Mouse (Mus musculus) MEL (cell line): ENCODE data around the gene Tmem116. TPM values are rescaled to one million over a fixed set of nuclear protein-coding genes. Genes with fewer than 3 reads are reported as not detected.
A peak's percentile ranks its signal among the peaks of the same experiment; 100 is the strongest.

Source experiments
- DNase-seq: peaks from one replicate; pipeline ENCODE4 v3.0.0; 2011; ENCODE audit warnings: low read depth, low spot score
- H3K27ac ChIP-seq: 2 replicates; pipeline ENCODE4 v1.5.1; 2012; ENCODE audit warnings: low read depth, mild to moderate bottlenecking, control low read depth, low read length, moderate library complexity; ENCODE audit not compliant: control insufficient read depth
- H3K27me3 ChIP-seq, 2 experiments: fragments of 150-350 bp in 1 of 2; sonication (generic) in 1 of 2; 2 replicates each; pipeline ENCODE4 v1.6.1; 2012; ENCODE audit warnings: low read length in 2 of 2, mild to moderate bottlenecking in 2 of 2, improper control_type of control experiment in 1 of 2, moderate library complexity in 1 of 2; ENCODE audit not compliant: insufficient read depth in 2 of 2, control insufficient read depth in 1 of 2
- H3K36me3 ChIP-seq, 2 experiments: 2 replicates each; pipeline ENCODE4 v1.6.1; 2012 to 2014; ENCODE audit warnings: low read length in 2 of 2, improper control_type of control experiment in 1 of 2, inconsistent platforms in 1 of 2, mild to moderate bottlenecking in 1 of 2; ENCODE audit not compliant: insufficient read depth in 2 of 2, control insufficient read depth in 1 of 2
- H3K4me1 ChIP-seq, 2 experiments: fragments of 150-350 bp in 1 of 2; sonication (generic) in 1 of 2; 2 replicates each; pipeline ENCODE4 v1.6.1; 2012; ENCODE audit warnings: low read length in 2 of 2, improper control_type of control experiment in 1 of 2, mild to moderate bottlenecking in 1 of 2; ENCODE audit not compliant: insufficient read depth in 2 of 2, control insufficient read depth in 1 of 2
- H3K4me3 ChIP-seq, 2 experiments: fragments of 150-350 bp in 1 of 2; sonication (generic) in 1 of 2; 2 replicates each; pipeline ENCODE4 v1.5.1; 2012; ENCODE audit warnings: low read depth in 2 of 2, low read length in 2 of 2, mild to moderate bottlenecking in 2 of 2, moderate library complexity in 2 of 2, control low read depth in 1 of 2, improper control_type of control experiment in 1 of 2; ENCODE audit not compliant: control insufficient read depth in 1 of 2, insufficient read depth in 1 of 2
- H3K79me2 ChIP-seq: 2 replicates; pipeline ENCODE4 v1.6.1; 2012; ENCODE audit warnings: mild to moderate bottlenecking, low read length, moderate library complexity; ENCODE audit not compliant: control insufficient read depth, poor library complexity, insufficient read depth
- H3K9ac ChIP-seq: 2 replicates; pipeline ENCODE4 v1.6.1; 2012; ENCODE audit warnings: low read depth, mild to moderate bottlenecking, control low read depth, low read length, moderate library complexity; ENCODE audit not compliant: control insufficient read depth, poor library complexity, severe bottlenecking
- H3K9me3 ChIP-seq: fragments of 150-350 bp; sonication (generic); replicated peaks from 2 replicates; pipeline ENCODE4 v1.6.1; 2012; ENCODE audit warnings: mild to moderate bottlenecking, low read length, improper control_type of control experiment, moderate library complexity; ENCODE audit not compliant: insufficient read depth
- BHLHE40 ChIP-seq: IDR thresholded peaks from 2 replicates; pipeline ENCODE4 v1.6.1; 2012; ENCODE audit warnings: low read depth, mild to moderate bottlenecking, inconsistent platforms, low read length, improper control_type of control experiment, borderline replicate concordance
- CHD1 ChIP-seq: IDR thresholded peaks from 2 replicates; pipeline ENCODE4 v1.6.1; 2012; ENCODE audit warnings: low read depth, mild to moderate bottlenecking, inconsistent platforms, low read length, improper control_type of control experiment
- CHD2 ChIP-seq: IDR thresholded peaks from 2 replicates; pipeline ENCODE4 v1.6.1; 2011; ENCODE audit warnings: low read length, improper control_type of control experiment
- ELF1 ChIP-seq: IDR thresholded peaks from 2 replicates; pipeline ENCODE4 v1.6.1; 2014; ENCODE audit warnings: low read depth, mild to moderate bottlenecking, inconsistent platforms, low read length, improper control_type of control experiment, moderate library complexity
- EP300 ChIP-seq, 2 experiments: IDR thresholded peaks; 2 replicates each; pipeline ENCODE4 v1.6.1; 2011; ENCODE audit warnings: improper control_type of control experiment in 2 of 2, low read length in 2 of 2, low read depth in 1 of 2, mild to moderate bottlenecking in 1 of 2
- GABPA ChIP-seq: IDR thresholded peaks from 2 replicates; pipeline ENCODE4 v1.6.1; 2012; ENCODE audit warnings: low read depth, mild to moderate bottlenecking, inconsistent platforms, low read length, improper control_type of control experiment, moderate library complexity
- HCFC1 ChIP-seq: IDR thresholded peaks from 2 replicates; pipeline ENCODE4 v1.6.1; 2012; ENCODE audit warnings: low read depth, mild to moderate bottlenecking, inconsistent platforms, low read length, improper control_type of control experiment, moderate library complexity
- JUND ChIP-seq: IDR thresholded peaks from 2 replicates; pipeline ENCODE4 v1.6.1; 2011; ENCODE audit warnings: low read depth, mild to moderate bottlenecking, improper control_type of control experiment, low read length
- MAFK ChIP-seq: IDR thresholded peaks from 2 replicates; pipeline ENCODE4 v1.6.1; 2011; ENCODE audit warnings: low read depth, mild to moderate bottlenecking, low read length, improper control_type of control experiment, borderline replicate concordance
- NELFE ChIP-seq: IDR thresholded peaks from 2 replicates; pipeline ENCODE4 v1.6.1; 2011; ENCODE audit warnings: low read depth, low read length, improper control_type of control experiment
- POLR2A ChIP-seq, 2 experiments: IDR thresholded peaks; 2 replicates each; pipeline ENCODE4 v1.6.1; 2011 to 2012; ENCODE audit warnings: low read length in 2 of 2, mild to moderate bottlenecking in 2 of 2, control low read depth in 1 of 2, improper control_type of control experiment in 1 of 2, low read depth in 1 of 2, moderate library complexity in 1 of 2; ENCODE audit not compliant: control insufficient read depth in 1 of 2, insufficient read depth in 1 of 2, poor library complexity in 1 of 2
- POLR2AphosphoS2 ChIP-seq: IDR thresholded peaks from 2 replicates; pipeline ENCODE4 v1.6.1; 2011; ENCODE audit warnings: low read length, improper control_type of control experiment
- SIN3A ChIP-seq: IDR thresholded peaks from 2 replicates; pipeline ENCODE4 v1.6.1; 2012; ENCODE audit warnings: low read length, improper control_type of control experiment, inconsistent platforms
- SMC3 ChIP-seq: IDR thresholded peaks from 2 replicates; pipeline ENCODE4 v1.6.1; 2011; ENCODE audit warnings: low read depth, low read length, improper control_type of control experiment
- TBP ChIP-seq: IDR thresholded peaks from 2 replicates; pipeline ENCODE4 v1.8.0; 2011; ENCODE audit warnings: low read depth, low read length, improper control_type of control experiment
- TCF12 ChIP-seq: IDR thresholded peaks from 2 replicates; pipeline ENCODE4 v1.6.1; 2014; ENCODE audit warnings: low read depth, mild to moderate bottlenecking, inconsistent platforms, low read length, improper control_type of control experiment, moderate library complexity
- UBTF ChIP-seq: IDR thresholded peaks from 2 replicates; pipeline ENCODE4 v1.6.1; 2012; ENCODE audit warnings: low read depth, mild to moderate bottlenecking, inconsistent platforms, low read length, improper control_type of control experiment, moderate library complexity, borderline replicate concordance; ENCODE audit not compliant: insufficient read depth
- USF1 ChIP-seq: IDR thresholded peaks from 2 replicates; pipeline ENCODE4 v1.6.1; 2014; ENCODE audit warnings: low read depth, mild to moderate bottlenecking, inconsistent platforms, low read length, improper control_type of control experiment, moderate library complexity
- polyA plus RNA-seq, 2 experiments: library from polyadenylated mRNA; stranded (reverse) in 1 of 2; unstranded in 1 of 2; fragments of >175 nt in 1 of 2; fragments of >200 nt in 1 of 2; gene quantifications; 2 replicates each; pipeline versions ENCODE4 v1.2.1 to v1.2.4; 2012; ENCODE audit warnings: low replicate concordance in 2 of 2, low read depth in 1 of 2; ENCODE audit not compliant: insufficient read length in 2 of 2, insufficient read depth in 1 of 2, missing spikeins in 1 of 2
- total RNA-seq: library from RNA; depleted of rRNA; stranded (reverse); fragments of 300-350 nt; gene quantifications from 2 replicates; pipeline ENCODE4 v1.2.3, GENCODE M21; 2012; rRNA removed

Tmem116 gene
- total RNA-seq (1.6 and 1.7 TPM in 2 replicates), polyA plus RNA-seq (1 to 10 TPM in 1 of 2 experiments, not detected in 1; 2.6 TPM)

- Histone ChIP-seq H3K27ac (peak within 1 kb of the TSS; percentile 86), H3K9ac (peak within 1 kb of the TSS; percentile 98), H3K4me3 (peak within 1 kb of the TSS; percentile 96), H3K9me3 (no peaks in the 10 kb centered on the region), H3K4me1 (peaks cover 7 to 23% of the 10 kb centered on the region in 2 experiments), H3K79me2 (peaks cover 20% of the 10 kb centered on the region), H3K27me3 (no peaks in the 10 kb centered on the region), H3K36me3 (peaks cover 3 to 22% of the 10 kb centered on the region in 2 experiments; a peak in 3 of 4 replicates)
- peak; percentile 74 for DNase-seq
- TF ChIP-seq SIN3A (peak; percentile 36; the same call in 1 of the 2 replicates), NELFE (no peak), USF1 (no peak), JUND (no peak), UBTF (0 out of 2 replicates have a peak, but pooled peaks have one; percentile 11), CHD1 (peak; percentile 73), TCF12 (no peak), POLR2AphosphoS2 (peak; percentile 65; the same call in 1 of the 2 replicates)
Measured at GRCm38 (mm10) chr5:121451644-121452025, at the start of gene Tmem116. Gene Tmem116, plus strand, starts transcription at chr5:121451893.

DNA sequence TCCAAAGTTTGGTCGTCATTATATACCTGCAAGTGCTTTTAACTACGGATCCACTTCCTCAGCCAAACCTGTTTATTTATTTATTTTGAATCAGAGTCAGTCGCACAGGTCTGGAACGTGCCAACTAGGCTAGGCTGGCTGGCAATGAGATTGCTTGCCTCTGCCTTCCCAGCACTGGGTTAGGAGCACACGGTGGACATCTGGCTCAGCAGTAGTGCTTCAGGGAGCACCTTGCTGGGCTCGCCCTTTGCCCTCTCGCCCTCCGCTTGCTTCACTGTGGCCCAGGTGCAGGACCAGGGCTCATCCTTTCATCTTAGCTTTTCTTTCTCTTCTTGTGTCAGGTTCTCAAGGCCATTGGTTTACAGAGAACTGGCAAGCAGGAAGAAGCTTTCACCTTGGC lies 43.8 kb upstream of the Tmem116 start:
- DNase-seq = no peak
- Histone ChIP-seq H3K9me3 (no peaks in the 10 kb centered on the region), H3K27me3 (no peaks in the 10 kb centered on the region), H3K79me2 (peaks cover 64% of the 10 kb centered on the region), H3K4me3 (no peak overlapping the region), H3K4me1 (0 out of 4 replicates have a peak, but pooled peaks cover 0 to 6% of the 10 kb centered on the region in 2 experiments), H3K9ac (no peak overlapping the region), H3K36me3 (peaks cover 8 to 48% of the 10 kb centered on the region in 2 experiments), H3K27ac (no peak overlapping the region)
- TF ChIP-seq BHLHE40 = no peak
- no peak for TF ChIP-seq TCF12
- no peak for TF ChIP-seq JUND
- no peak for TF ChIP-seq GABPA
- TF ChIP-seq ELF1 = no peak
- no peak for TF ChIP-seq POLR2A (IDR thresholded peaks at IDR 0.05; ENCODE audit: control insufficient read depth in 1 of 2, insufficient read depth in 1 of 2, low read depth in 1 of 2, low read length in 2 of 2, poor library complexity in 1 of 2)
- no peak for TF ChIP-seq USF1
- no peak for TF ChIP-seq HCFC1
- no peak for TF ChIP-seq SMC3
- TF ChIP-seq CHD2 = no peak
- TF ChIP-seq EP300 (IDR thresholded peaks at IDR 0.05; ENCODE audit: low read depth in 1 of 2, low read length in 2 of 2) = no peak
- no peak for TF ChIP-seq MAFK
- no peak for TF ChIP-seq TBP
